Mouse (Mus musculus) CH12.LX (cell line): ENCODE measurements around the gene Wbp11. TPM values are rescaled to one million over a fixed set of nuclear protein-coding genes. Genes with fewer than 3 reads are reported as not detected.

Source experiments
- DNase-seq: peaks from one replicate; pipeline ENCODE4 v3.0.0-alpha.2; 2013; ENCODE audit errors: extremely low read depth
- H3K27ac ChIP-seq: 2 replicates; pipeline ENCODE4 v1.5.1; 2012; ENCODE audit warnings: low read depth, mild to moderate bottlenecking, control low read depth, moderate library complexity; ENCODE audit not compliant: insufficient read depth
- H3K27me3 ChIP-seq: replicated peaks from 2 replicates; pipeline ENCODE3; 2012; ENCODE audit warnings: inconsistent platforms
- H3K36me3 ChIP-seq, 2 experiments: replicated peaks in 1 of 2; 2 replicates each; pipeline versions ENCODE3 to v1.6.1; 2012; ENCODE audit warnings: inconsistent platforms in 1 of 2, low read length in 1 of 2, mild to moderate bottlenecking in 1 of 2, mixed read lengths in 1 of 2, moderate library complexity in 1 of 2; ENCODE audit not compliant: control insufficient read depth in 1 of 2, insufficient read depth in 1 of 2
- H3K4me1 ChIP-seq, 2 experiments: 2 replicates each; pipeline ENCODE4 v1.6.1; 2012; ENCODE audit warnings: inconsistent platforms in 1 of 2, moderate library complexity in 1 of 2; ENCODE audit not compliant: insufficient read depth in 2 of 2, control insufficient read depth in 1 of 2
- H3K4me2 ChIP-seq: 2 replicates; pipeline ENCODE4 v1.6.1; 2012; ENCODE audit warnings: low read depth, mild to moderate bottlenecking, control low read depth; ENCODE audit not compliant: poor library complexity, insufficient read depth, severe bottlenecking
- H3K4me3 ChIP-seq, 3 experiments: fragments of 150-350 bp in 1 of 3; sonication (generic) in 1 of 3; replicated peaks in 1 of 3; 2 replicates each; pipeline versions ENCODE3 to v1.5.1; 2011 to 2012; ENCODE audit warnings: low read depth in 2 of 3, low read length in 2 of 3, mild to moderate bottlenecking in 2 of 3, moderate library complexity in 2 of 3, control low read depth in 1 of 3, improper control_type of control experiment in 1 of 3, inconsistent platforms in 1 of 3, mixed read lengths in 1 of 3; ENCODE audit not compliant: poor library complexity in 1 of 3
- H3K79me2 ChIP-seq: replicated peaks from 2 replicates; pipeline ENCODE4 v1.6.1; 2012; ENCODE audit warnings: mild to moderate bottlenecking, moderate library complexity; ENCODE audit not compliant: control insufficient read depth, poor library complexity, insufficient read depth, severe bottlenecking; ENCODE audit errors: extremely low read depth
- H3K9ac ChIP-seq: 2 replicates; pipeline ENCODE4 v1.6.1; 2012; ENCODE audit warnings: low read depth, mild to moderate bottlenecking, control low read depth, moderate library complexity; ENCODE audit not compliant: insufficient read depth
- H3K9me3 ChIP-seq: replicated peaks from 2 replicates; pipeline ENCODE3; 2012; ENCODE audit warnings: low read length, inconsistent platforms, mixed read lengths
- BHLHE40 ChIP-seq: IDR thresholded peaks from 2 replicates; pipeline ENCODE4 v1.6.1; 2011; ENCODE audit warnings: mild to moderate bottlenecking, low read depth, low read length, improper control_type of control experiment
- CHD1 ChIP-seq: IDR thresholded peaks from 2 replicates; pipeline ENCODE4 v1.6.1; 2012; ENCODE audit warnings: low read depth, low read length, improper control_type of control experiment, inconsistent platforms
- CHD2 ChIP-seq: IDR thresholded peaks from 2 replicates; pipeline ENCODE4 v1.6.1; 2011; ENCODE audit warnings: low read length, improper control_type of control experiment
- CTCF ChIP-seq, 2 experiments: IDR thresholded peaks in 1 of 2; conservative IDR thresholded peaks in 1 of 2; 2 replicates each; pipeline ENCODE4 v1.5.1; 2011 to 2012; ENCODE audit warnings: low read depth in 2 of 2, low read length in 2 of 2, improper control_type of control experiment in 1 of 2, inconsistent platforms in 1 of 2, mild to moderate bottlenecking in 1 of 2, moderate library complexity in 1 of 2
- E2F4 ChIP-seq: IDR thresholded peaks from 2 replicates; pipeline ENCODE4 v1.6.1; 2011; ENCODE audit warnings: low read depth, low read length, improper control_type of control experiment; ENCODE audit not compliant: insufficient replicate concordance
- JUN ChIP-seq: IDR thresholded peaks from 2 replicates; pipeline ENCODE4 v1.6.1; 2011; ENCODE audit warnings: low read depth, mild to moderate bottlenecking, low read length, improper control_type of control experiment, moderate library complexity; ENCODE audit not compliant: insufficient read depth
- JUND ChIP-seq: conservative IDR thresholded peaks from 2 replicates; pipeline ENCODE4 v1.6.1; 2011; ENCODE audit warnings: low read depth, low read length, improper control_type of control experiment
- MEF2A ChIP-seq: IDR thresholded peaks from 2 replicates; pipeline ENCODE4 v1.6.1; 2014; ENCODE audit warnings: low read depth, mild to moderate bottlenecking, inconsistent platforms, low read length, improper control_type of control experiment, borderline replicate concordance
- MXI1 ChIP-seq: IDR thresholded peaks from 2 replicates; pipeline ENCODE4 v1.6.1; 2011; ENCODE audit warnings: mild to moderate bottlenecking, low read depth, low read length, improper control_type of control experiment
- MYC ChIP-seq: IDR thresholded peaks from 2 replicates; pipeline ENCODE4 v1.6.1; 2011; ENCODE audit warnings: low read depth, mild to moderate bottlenecking, improper control_type of control experiment, low read length
- NELFE ChIP-seq: IDR thresholded peaks from 2 replicates; pipeline ENCODE4 v1.6.1; 2011; ENCODE audit warnings: low read depth, low read length, improper control_type of control experiment
- POLR2AphosphoS2 ChIP-seq: IDR thresholded peaks from 2 replicates; pipeline ENCODE4 v1.6.1; 2011; ENCODE audit warnings: low read depth, low read length, improper control_type of control experiment
- RCOR1 ChIP-seq: conservative IDR thresholded peaks from 2 replicates; pipeline ENCODE4 v1.6.1; 2012; ENCODE audit warnings: low read depth, mild to moderate bottlenecking, inconsistent platforms, low read length, improper control_type of control experiment
- SIN3A ChIP-seq: IDR thresholded peaks from 2 replicates; pipeline ENCODE4 v1.6.1; 2012; ENCODE audit warnings: low read length, improper control_type of control experiment, inconsistent platforms
- SMC3 ChIP-seq: IDR thresholded peaks from 2 replicates; pipeline ENCODE4 v1.6.1; 2011; ENCODE audit warnings: low read depth, low read length, improper control_type of control experiment
- TBP ChIP-seq: conservative IDR thresholded peaks from 2 replicates; pipeline ENCODE4 v1.6.1; 2011; ENCODE audit warnings: low read depth, low read length, improper control_type of control experiment
- USF1 ChIP-seq: IDR thresholded peaks from 2 replicates; pipeline ENCODE4 v1.6.1; 2014; ENCODE audit warnings: low read depth, mild to moderate bottlenecking, inconsistent platforms, low read length, improper control_type of control experiment
- USF2 ChIP-seq: conservative IDR thresholded peaks from 2 replicates; pipeline ENCODE4 v1.6.1; 2011; ENCODE audit warnings: low read depth, low read length, improper control_type of control experiment
- ZC3H11A ChIP-seq: IDR thresholded peaks from 2 replicates; pipeline ENCODE4 v1.6.1; 2012; ENCODE audit warnings: low read depth, mild to moderate bottlenecking, inconsistent platforms, low read length, improper control_type of control experiment
- ZMIZ1 ChIP-seq: IDR thresholded peaks from 2 replicates; pipeline ENCODE4 v1.6.1; 2012; ENCODE audit warnings: low read depth, mild to moderate bottlenecking, inconsistent platforms, low read length, improper control_type of control experiment
- dilution Hi-C: fragments of 300-500 bp; cut with MboI; formaldehyde crosslinking; loops from 2 replicates; pipeline ENCODE4 v1.14.3; 2020; ENCODE audit warnings: low sequenced_read_pairs; ENCODE audit not compliant: extremely low pct_unique_long_range_greater_than_20kb, extremely low pct_ligation_motif_present
- in situ Hi-C: fragments of 300-500 bp; cut with MboI; formaldehyde crosslinking; loops from 3 replicates; pipeline ENCODE4 v1.14.3; 2019; ENCODE audit warnings: low sequenced_read_pairs, low pct_ligation_motif_present, low pct_unique_long_range_greater_than_20kb, mixed read lengths
- polyA plus RNA-seq: library from polyadenylated mRNA; unstranded; fragments of >175 nt; gene quantifications from 2 replicates; pipeline ENCODE4 v1.2.1, GENCODE M21; 2012; ENCODE audit warnings: low read depth; ENCODE audit not compliant: insufficient read length
- total RNA-seq, 2 experiments: library from RNA; depleted of rRNA; stranded (reverse); fragments of 300-350 nt in 1 of 2; fragments of >200 nt in 1 of 2; gene quantifications; 2 replicates each; pipeline ENCODE4 v1.2.3; 2012 to 2014

Wbp11 gene
- total and polyA plus RNA-seq, 3 experiments, result 27.7 to 189 (median 51.3) TPM

DNA sequence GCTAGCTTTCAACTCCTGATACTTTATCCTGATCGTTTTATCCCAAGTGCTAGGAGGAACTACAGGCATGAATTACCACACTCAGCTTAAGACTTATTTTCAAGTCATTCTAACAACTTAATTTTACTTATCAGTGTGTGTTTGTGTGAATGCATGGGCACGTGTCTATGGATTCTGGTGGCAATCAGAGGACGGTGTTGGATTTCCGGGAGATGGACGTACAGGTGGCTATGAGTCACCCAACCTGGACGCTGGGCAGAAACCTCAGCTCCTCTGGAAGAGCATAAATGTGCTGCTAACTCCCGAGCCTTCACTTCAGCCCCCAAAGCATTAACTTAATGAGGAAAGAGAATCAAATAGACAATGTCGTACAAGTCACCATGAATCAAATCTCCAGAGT is 3.0 kb downstream of the Wbp11 start:
- Histone ChIP-seq H3K79me2 (peaks cover 39% of the 10 kb centered on the region), H3K27ac (no peak overlapping the region), H3K9ac (no peak overlapping the region), H3K4me3 (no peak overlapping the region), H3K36me3 (peaks cover 41 to 53% of the 10 kb centered on the region in 2 experiments)
- dilution Hi-C loops (no loop called here), in situ Hi-C loops (no loop called here)
- TF ChIP-seq E2F4, result no peak
- TF ChIP-seq POLR2AphosphoS2, result no peak
- TF ChIP-seq MYC, result no peak
- TF ChIP-seq RCOR1, result no peak
- no peak for TF ChIP-seq BHLHE40
- TF ChIP-seq, all 38 proteins: peak for 0
- no peaks in the 10 kb centered on the region for H3K27me3 ChIP-seq
- no peak overlapping the region for H3K4me2 ChIP-seq
- DNase-seq, result no peak
- peaks cover 3 to 29% of the 10 kb centered on the region in 2 experiments; a peak in 3 of 4 replicates for H3K4me1 ChIP-seq
- H3K9me3 ChIP-seq, result no peaks in the 10 kb centered on the region

DNA sequence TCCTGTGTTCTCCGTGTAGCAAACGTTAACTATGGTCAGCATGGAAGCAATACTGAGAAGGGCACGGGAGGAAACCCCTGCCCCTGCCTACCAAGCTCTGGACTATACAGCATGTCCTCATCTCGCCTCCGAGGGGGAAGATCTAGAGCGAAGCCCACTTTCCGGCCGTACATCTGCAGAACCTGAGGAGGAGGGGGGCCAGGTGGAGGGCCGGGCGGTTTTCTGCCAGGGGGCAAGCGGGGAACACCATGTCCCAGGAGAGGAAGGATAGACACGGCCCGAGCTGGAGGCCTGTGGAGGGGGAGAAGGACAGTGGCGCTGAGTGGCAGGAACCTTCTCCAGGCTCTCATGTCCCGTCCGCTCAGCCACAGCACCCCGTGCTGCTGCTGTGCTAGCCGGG is 6.9 kb downstream of the Wbp11 start:
- peaks cover 73 to 89% of the 10 kb centered on the region in 2 experiments for H3K36me3 ChIP-seq
- dilution Hi-C loops, result no loop called here

DNA sequence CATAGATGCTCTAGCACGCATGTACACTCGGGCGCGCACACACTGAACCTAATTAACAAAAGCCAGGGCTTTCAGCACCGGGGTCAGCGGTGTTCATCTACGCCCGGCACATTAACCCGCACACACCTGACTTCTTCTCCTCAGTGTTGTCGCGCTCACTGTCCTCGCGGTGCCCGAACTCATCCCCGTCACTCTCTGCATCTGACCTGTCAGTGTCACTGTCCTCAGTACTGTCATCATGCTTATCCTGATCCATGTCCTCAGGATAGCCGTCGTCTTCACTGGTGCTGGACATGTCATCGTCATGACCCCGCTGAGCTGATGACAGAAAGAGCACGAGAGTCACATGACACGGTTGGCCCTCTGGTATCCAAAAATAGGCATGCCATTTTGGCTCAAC is 7.7 kb downstream of the Wbp11 start:
- Histone ChIP-seq H3K4me2 (no peak overlapping the region), H3K4me3 (no peak overlapping the region), H3K27me3 (no peaks in the 10 kb centered on the region), H3K27ac (no peak overlapping the region), H3K4me1 (peaks cover 0 to 7% of the 10 kb centered on the region in 2 experiments; a peak in 2 of 4 replicates), H3K36me3 (peaks cover 78 to 92% of the 10 kb centered on the region in 2 experiments), H3K79me2 (peaks cover 16% of the 10 kb centered on the region), H3K9me3 (no peaks in the 10 kb centered on the region), H3K9ac (no peak overlapping the region)
- in situ Hi-C loops, result no loop called here
- TF ChIP-seq E2F4 (no peak), POLR2AphosphoS2 (no peak), MYC (no peak)
- dilution Hi-C loops, result no loop called here
- DNase-seq, result no peak

More for the DNA sequence above, 6.9 kb downstream of the Wbp11 start:
- Histone ChIP-seq H3K9me3 (no peaks in the 10 kb centered on the region), H3K27me3 (no peaks in the 10 kb centered on the region), H3K27ac (no peak overlapping the region), H3K4me1 (peaks cover 0 to 14% of the 10 kb centered on the region in 2 experiments; a peak in 2 of 4 replicates), H3K4me3 (no peak overlapping the region), H3K4me2 (no peak overlapping the region), H3K9ac (no peak overlapping the region), H3K79me2 (peaks cover 23% of the 10 kb centered on the region)
- TF ChIP-seq CHD1 (no peak), MYC (no peak), RCOR1 (no peak), TBP (no peak), CTCF (conservative IDR thresholded peaks at IDR 0.05 in 1 of 2, IDR thresholded peaks at IDR 0.05 in 1 of 2; ENCODE audit: low read depth in 2 of 2, low read length in 2 of 2) (no peak), ZMIZ1 (no peak), JUND (no peak), NELFE (no peak), ZC3H11A (no peak), JUN (no peak), SMC3 (no peak), MEF2A (no peak), USF2 (no peak), BHLHE40 (no peak), USF1 (no peak), SIN3A (no peak), CHD2 (no peak), MXI1 (no peak), E2F4 (no peak)
- DNase-seq, result no peak
- in situ Hi-C loops, result no loop called here
